Mouse (Mus musculus) small intestine, adult 2 months (tissue): ENCODE results near the gene Siah3.

Experiments
- CTCF ChIP-seq: fragments of 200-500 bp; IDR thresholded peaks from 2 replicates; pipeline ENCODE4 v1.5.1; 2012; ENCODE audit warnings: low read depth, mild to moderate bottlenecking, control low read depth, inconsistent platforms, low read length, moderate library complexity, mixed read lengths; ENCODE audit not compliant: insufficient replicate concordance, insufficient read length; ENCODE audit errors: extremely low read depth
- POLR2A ChIP-seq: fragments of 200-500 bp; IDR thresholded peaks from 2 replicates; pipeline ENCODE4 v1.6.1; 2012; ENCODE audit warnings: low read depth, mild to moderate bottlenecking, control low read depth, inconsistent platforms, low read length, moderate library complexity

- TF ChIP-seq CTCF (no peak), POLR2A (no peak)
Observed at GRCm38 (mm10) chr14:75459991-75460390, 4.2 kb downstream of the Siah3 start.
